Mouse (Mus musculus): ENCODE results near the gene Emilin1. TPM values are rescaled to one million over a fixed set of nuclear protein-coding genes. Genes with fewer than 3 reads are reported as not detected.

The Emilin1 gene
- polyA plus RNA-seq, 1 experiment: 3.6 TPM

DNA sequence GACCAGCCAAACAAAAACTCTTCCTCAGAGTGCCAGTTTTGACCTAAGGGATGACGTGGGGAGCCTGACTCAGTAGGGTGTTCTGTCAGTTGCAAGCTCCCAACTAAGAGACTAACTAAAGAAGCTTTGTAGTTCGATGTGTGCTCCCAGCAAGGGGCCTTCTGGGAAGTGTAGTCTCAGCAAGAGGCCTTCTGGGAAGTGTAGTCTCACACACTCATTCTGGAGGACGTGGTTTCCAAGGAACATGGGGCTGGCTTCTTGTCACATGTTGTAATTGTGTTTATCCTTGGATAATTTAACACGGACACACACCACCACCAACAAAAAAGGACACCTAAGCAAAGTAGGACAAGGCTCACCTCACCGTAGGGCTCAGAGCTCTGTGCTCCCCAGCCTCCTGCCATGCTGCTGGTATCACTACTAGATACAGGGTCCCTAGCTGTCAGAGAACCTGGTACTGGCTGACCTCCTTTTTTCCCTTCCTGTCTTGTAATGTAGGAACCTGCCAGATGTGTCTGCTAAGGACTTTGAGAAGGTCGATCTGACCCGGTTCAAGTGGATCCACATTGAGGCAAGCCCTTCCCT is 14.8 kb downstream of the Emilin1 start:
- Histone ChIP-seq H3K27ac (replicated peaks; ENCODE audit: low read depth, low read length) (no peak overlapping the region), H3K4me1 (ENCODE audit: control insufficient read depth, insufficient read depth, insufficient read length, low read length) (no peaks in the 10 kb centered on the region), H3K4me3 (ENCODE audit: insufficient read depth, low read depth, low read length) (no peak overlapping the region)

DNA sequence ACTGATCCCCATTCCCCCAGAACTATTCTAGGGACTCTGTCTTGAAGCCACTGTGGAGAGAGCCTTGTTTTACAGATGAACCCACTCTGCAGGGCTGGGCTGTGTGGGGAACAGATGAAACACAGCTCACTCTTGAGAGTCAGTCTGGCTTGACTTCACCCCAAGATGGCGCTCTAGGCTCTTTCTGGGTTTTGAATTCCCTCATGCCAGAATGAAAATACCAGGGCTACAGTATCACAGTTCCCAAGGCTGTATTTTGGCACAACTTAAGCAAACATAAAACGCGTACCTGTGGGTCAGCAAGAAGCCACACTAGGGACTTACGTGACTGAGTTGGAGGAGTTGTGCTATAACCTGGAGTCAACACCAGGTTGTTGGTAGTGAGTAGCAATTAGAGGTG is 16.9 kb downstream of the Emilin1 start:
- H3K4me3 ChIP-seq (ENCODE audit: insufficient read depth, low read depth, low read length): no peak overlapping the region
- H3K4me1 ChIP-seq (ENCODE audit: control insufficient read depth, insufficient read depth, insufficient read length, low read length): no peaks in the 10 kb centered on the region
- H3K27ac ChIP-seq (replicated peaks; ENCODE audit: low read depth, low read length): no peak overlapping the region

DNA sequence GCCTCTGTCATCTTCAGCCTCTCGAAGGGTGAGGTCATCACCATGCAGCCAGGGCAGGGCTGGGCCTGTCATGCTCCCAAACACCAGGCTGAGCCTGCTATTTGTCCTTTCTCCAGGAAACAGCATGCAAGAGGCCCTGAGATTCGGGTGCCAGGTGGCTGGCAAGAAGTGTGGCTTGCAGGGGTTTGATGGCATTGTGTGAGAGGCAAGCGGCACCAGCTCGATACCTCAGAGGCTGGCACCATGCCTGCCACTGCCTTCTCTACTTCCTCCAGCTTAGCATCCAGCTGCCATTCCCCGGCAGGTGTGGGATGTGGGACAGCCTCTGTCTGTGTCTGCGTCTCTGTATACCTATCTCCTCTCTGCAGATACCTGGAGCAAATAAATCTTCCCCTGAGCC is 17.6 kb downstream of the Emilin1 start:
- H3K4me3 ChIP-seq (ENCODE audit: insufficient read depth, low read depth, low read length): no peak overlapping the region
- no peaks in the 10 kb centered on the region for H3K4me1 ChIP-seq (ENCODE audit: control insufficient read depth, insufficient read depth, insufficient read length, low read length)
- no peak overlapping the region for H3K27ac ChIP-seq (replicated peaks; ENCODE audit: low read depth, low read length)

DNA sequence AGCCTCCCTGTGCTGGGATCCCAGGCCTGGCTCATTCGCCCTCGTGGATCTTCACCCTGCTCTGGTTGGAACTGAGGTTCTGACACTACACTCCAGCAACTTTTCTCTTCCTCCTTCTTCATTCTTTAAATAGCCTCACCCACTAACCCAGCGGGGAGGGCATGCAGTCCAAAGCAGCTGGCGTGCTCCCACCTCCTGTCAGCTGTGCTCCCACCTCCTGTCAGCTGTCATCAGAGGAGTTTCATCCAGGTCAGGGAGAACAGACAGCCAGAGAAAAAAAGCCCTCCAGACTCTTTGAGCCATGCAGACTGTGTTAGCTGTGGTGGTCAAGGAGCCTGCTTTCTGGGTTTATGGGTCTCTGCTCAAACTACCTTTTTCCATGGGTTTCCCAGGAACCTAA is 18.2 kb downstream of the Emilin1 start:
- Histone ChIP-seq H3K4me1 (ENCODE audit: control insufficient read depth, insufficient read depth, insufficient read length, low read length) (no peaks in the 10 kb centered on the region), H3K27ac (replicated peaks; ENCODE audit: low read depth, low read length) (no peak overlapping the region), H3K4me3 (ENCODE audit: insufficient read depth, low read depth, low read length) (no peak overlapping the region)

DNA sequence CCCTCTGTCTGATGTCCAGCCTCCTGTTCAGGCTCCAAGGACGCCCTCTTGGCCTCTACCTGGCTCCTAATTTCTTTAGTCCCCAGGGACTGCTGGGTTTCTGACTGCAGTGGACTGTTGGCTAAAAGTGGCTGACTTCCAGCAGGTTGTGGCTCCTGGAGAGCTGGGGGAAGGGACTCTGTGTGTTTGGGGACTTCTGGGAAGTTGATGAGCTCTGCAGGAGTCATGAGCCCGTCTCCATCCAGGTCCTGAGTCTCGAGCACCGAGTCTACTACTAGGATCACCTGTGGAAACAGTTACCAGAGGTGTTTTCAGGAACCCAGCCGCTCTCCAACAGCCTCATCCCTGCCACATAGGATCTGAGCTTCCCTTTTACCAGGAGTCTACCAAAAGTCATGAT is 20.5 kb downstream of the Emilin1 start:
- Histone ChIP-seq H3K4me1 (ENCODE audit: control insufficient read depth, insufficient read depth, insufficient read length, low read length) (no peaks in the 10 kb centered on the region), H3K4me3 (ENCODE audit: insufficient read depth, low read depth, low read length) (no peak overlapping the region), H3K27ac (replicated peaks; ENCODE audit: low read depth, low read length) (no peak overlapping the region)

DNA sequence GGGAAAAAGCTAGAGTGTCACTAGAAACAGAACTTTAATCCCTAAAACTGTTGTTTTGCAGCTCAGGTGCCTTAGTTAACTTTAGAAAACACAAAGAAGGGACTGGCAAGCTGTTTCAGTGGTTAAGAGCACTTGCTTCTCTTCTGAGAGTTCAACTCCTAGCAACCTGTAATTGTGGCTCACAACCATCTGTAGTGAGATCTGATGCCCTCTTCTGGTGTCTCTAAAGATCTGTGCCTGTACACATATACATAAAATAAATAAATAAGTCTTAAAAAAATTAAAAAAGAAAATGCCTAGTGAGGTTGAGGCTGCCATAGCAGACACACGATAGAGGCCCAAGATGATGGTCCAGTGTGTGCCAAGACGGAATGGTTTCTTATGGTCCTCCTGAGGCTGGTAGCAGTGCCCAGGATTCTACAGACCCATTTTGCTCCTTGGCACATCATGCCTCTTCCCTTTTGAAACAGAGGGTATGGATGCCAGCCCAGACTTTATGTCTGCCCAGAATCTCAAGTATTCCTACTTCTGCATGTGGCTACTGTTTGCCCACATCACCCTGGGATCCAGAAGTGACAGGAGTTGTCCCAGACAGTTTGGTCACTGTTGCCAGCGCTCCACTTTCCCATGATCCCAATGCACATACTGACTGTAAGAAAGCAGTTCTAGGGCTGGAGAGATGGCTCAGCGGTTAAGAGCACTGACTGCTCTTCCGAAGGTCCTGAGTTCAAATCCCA is 21.7 kb downstream of the Emilin1 start:
- H3K4me1 ChIP-seq (ENCODE audit: control insufficient read depth, insufficient read depth, insufficient read length, low read length): no peaks in the 10 kb centered on the region
- H3K27ac ChIP-seq (replicated peaks; ENCODE audit: low read depth, low read length): no peak overlapping the region
- H3K4me3 ChIP-seq (ENCODE audit: insufficient read depth, low read depth, low read length): no peak overlapping the region

DNA sequence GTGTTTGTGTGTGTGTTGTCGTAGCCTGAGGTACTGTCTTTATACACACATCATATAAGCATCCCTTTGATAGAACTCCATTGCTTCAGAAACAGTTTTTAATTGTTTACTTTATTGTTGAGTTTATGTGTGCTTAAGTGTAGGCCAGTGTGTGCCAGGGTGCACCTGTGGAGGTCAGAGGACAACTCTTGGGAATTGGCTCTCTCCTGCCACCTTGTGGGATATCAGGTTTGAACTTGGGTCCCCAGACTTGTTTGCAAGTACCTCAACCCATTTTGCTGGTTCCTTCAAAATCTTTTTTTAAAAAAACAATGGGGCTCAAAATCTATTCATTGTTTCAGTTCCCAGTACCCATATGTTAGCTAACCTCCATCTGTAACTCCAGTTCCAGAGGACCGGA is 29.8 kb downstream of the Emilin1 start:
- H3K4me1 ChIP-seq (ENCODE audit: control insufficient read depth, insufficient read depth, insufficient read length, low read length): 0 out of 2 replicates have a peak, but pooled peaks cover 4% of the 10 kb centered on the region
- no peak overlapping the region for H3K4me3 ChIP-seq (ENCODE audit: insufficient read depth, low read depth, low read length)
- no peak overlapping the region for H3K27ac ChIP-seq (replicated peaks; ENCODE audit: low read depth, low read length)

DNA sequence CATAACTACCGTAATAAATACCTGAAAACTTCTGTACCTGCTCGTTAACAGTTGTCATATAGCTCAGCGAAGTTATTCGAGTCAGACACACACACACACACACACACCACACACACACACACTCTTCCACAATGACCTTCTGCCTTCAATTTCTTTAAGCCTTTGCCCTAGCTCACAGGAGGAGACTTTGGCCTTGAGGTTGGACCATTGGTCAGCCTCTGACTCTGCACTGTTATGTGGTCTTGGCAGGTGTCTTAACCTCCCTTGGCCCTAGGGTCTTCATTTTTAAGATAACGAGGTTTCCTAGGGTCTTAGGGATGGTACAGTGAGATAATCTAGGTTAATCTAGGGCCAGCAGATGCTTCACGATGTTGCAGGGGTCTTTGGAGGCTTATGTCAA is 31.1 kb downstream of the Emilin1 start:
- Histone ChIP-seq H3K4me1 (ENCODE audit: control insufficient read depth, insufficient read depth, insufficient read length, low read length) (0 out of 2 replicates have a peak, but pooled peaks cover 10% of the 10 kb centered on the region), H3K27ac (replicated peaks; ENCODE audit: low read depth, low read length) (no peak overlapping the region), H3K4me3 (ENCODE audit: insufficient read depth, low read depth, low read length) (no peak overlapping the region)

DNA sequence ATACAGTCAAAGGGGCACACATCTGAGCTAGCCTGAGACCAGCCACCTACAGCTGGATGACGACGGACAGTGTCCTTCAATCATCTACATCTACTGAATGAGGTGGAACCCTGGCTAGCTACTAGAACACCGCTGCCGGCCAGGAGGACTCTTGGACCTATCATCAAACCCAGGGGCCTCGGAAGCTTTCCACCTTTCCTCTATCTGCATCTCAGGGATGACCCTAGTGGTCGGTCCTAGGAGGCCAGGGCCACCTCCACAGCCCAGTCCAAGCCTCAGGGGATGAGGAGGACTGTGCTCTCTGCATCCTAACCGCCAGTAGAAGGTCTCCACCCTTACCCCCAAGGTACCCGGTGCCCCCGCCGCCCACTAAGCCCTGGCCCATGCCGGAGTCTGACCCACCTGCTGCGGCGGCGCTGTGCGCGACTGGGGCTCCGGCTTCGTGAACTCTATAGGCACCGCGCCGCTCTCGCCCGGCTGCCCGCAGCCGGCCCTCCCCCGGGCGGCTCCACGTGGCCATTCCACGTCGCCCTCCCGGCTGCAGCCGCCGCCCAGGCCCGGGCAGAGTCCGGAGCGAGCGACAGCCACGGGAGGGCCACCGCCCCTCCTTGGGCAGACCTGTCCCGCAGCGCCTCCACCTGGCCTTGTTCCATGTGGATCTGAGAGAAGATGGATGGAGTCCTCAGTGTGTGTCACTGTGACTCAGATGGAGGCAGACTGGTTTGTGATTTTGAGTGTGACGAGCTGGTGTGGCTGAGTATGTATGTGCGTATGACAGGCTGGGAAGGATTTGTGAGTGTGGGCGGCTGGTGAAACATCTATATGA is 32.0 kb downstream of the Emilin1 start, which contains the start of gene Cgref1:
TSS of gene Cgref1 (minus strand) at position 636 of the 826 bp plus-strand sequence.
- Histone ChIP-seq H3K27ac (replicated peaks; ENCODE audit: low read depth, low read length) (no peak within 1 kb of the TSS), H3K4me1 (ENCODE audit: control insufficient read depth, insufficient read depth, insufficient read length, low read length) (0 out of 2 replicates have a peak, but pooled peaks cover 10% of the 10 kb centered on the region), H3K4me3 (ENCODE audit: insufficient read depth, low read depth, low read length) (peak within 1 kb of the TSS; percentile 46)

DNA sequence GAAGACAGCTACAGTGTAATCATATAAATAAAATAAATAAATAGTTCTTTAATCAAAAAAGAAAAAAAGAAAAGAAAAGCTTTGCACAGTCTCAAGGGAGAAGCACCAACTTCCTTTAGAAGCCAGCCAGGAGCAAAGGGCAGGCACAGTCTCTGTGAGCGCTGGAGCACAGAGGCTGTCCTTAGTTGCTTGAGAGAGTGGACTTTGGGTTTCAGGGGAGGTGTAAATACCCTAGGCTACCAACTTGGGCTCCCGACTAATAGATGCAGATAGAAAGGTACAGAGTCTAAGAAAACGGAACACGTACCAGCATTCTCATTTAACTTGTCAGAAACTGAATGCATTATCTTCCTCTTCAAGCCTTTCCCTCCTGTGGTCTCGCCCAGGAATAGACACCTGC is 35.4 kb downstream of the Emilin1 start:
- Histone ChIP-seq H3K27ac (replicated peaks; ENCODE audit: low read depth, low read length) (peak overlapping the region; percentile 72), H3K4me3 (ENCODE audit: insufficient read depth, low read depth, low read length) (no peak overlapping the region), H3K4me1 (ENCODE audit: control insufficient read depth, insufficient read depth, insufficient read length, low read length) (peaks cover 20% of the 10 kb centered on the region)

DNA sequence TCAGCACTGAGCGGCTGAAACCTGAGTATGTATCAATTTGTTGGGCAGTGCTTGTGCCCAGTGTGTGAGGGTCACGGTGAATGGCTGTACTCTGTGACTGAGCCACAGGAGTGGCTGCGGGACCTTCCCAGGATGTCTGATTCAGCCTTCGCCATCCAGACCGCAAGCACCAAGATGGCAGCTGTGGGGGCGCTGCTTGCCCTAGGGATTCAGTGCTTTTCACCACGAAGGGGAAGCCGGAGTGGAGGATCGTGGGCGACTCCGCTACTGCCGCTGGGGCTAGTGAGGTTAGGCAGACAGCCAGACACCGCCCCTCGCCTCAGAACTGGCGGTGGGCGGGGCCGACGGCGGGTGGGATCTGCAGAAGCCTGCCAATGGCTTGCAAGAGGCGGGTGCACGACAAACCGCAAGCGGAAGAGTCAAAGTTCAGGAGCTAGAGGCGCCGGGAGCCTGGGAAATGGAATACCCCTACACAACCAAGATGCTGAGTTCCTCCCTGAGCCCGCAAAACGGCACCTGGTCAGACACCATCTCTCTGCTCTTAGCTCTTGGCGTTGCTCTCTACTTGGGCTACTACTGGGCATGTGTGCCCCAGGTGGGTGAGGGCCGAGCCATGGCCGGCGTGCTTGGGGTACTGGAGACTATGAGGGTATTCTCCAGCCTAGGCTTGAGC is 36.6 kb downstream of the Emilin1 start:
- Histone ChIP-seq H3K4me3 (ENCODE audit: insufficient read depth, low read depth, low read length) (peak overlapping the region; percentile 84), H3K4me1 (ENCODE audit: control insufficient read depth, insufficient read depth, insufficient read length, low read length) (peaks cover 20% of the 10 kb centered on the region), H3K27ac (replicated peaks; ENCODE audit: low read depth, low read length) (peak overlapping the region; percentile 72)

DNA sequence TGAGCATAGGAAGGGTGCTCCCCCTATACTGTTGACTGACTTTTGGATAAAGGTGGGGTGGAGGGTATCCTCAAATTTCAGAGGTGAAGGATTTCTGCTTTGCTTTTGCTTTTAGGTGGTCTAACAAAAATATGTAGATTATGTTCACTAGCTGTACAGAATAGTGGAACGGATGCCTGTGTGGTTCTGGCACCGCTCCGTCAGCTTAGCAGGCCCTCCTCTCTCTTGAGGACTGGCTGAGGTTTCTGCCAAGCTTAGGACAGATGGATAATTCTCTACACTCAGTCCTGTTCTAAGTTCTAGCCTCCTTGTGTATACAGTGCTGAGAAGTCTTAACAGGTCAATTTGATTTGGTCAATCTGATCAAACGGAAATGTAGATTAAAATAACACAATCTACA is 37.2 kb downstream of the Emilin1 start:
- Histone ChIP-seq H3K4me3 (ENCODE audit: insufficient read depth, low read depth, low read length) (peak overlapping the region; percentile 84), H3K27ac (replicated peaks; ENCODE audit: low read depth, low read length) (0 out of 2 replicates have a peak overlapping the region, but pooled peaks have one; percentile 29), H3K4me1 (ENCODE audit: control insufficient read depth, insufficient read depth, insufficient read length, low read length) (peaks cover 18% of the 10 kb centered on the region)

DNA sequence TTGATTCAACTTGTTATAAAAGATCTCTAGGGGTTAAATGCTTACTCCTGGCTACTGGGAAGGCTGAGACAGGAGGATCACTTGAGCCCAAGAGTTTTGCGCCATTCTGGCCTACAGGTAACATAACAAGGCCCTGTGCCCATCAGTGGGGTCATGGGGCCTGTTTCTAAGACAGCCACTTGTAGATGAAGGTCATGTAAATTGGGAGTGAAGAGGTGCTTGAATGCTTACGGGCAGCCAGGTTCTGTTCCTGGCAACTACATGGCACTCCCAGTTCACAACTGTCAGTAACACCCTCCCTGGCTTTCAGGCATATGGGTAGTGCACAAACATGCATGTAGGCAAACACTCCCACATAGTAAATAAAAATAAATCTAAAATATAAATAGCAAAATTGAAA is 37.7 kb downstream of the Emilin1 start:
- Histone ChIP-seq H3K4me1 (ENCODE audit: control insufficient read depth, insufficient read depth, insufficient read length, low read length) (peaks cover 16% of the 10 kb centered on the region), H3K27ac (replicated peaks; ENCODE audit: low read depth, low read length) (0 out of 2 replicates have a peak overlapping the region, but pooled peaks have one; percentile 11), H3K4me3 (ENCODE audit: insufficient read depth, low read depth, low read length) (no peak overlapping the region)

DNA sequence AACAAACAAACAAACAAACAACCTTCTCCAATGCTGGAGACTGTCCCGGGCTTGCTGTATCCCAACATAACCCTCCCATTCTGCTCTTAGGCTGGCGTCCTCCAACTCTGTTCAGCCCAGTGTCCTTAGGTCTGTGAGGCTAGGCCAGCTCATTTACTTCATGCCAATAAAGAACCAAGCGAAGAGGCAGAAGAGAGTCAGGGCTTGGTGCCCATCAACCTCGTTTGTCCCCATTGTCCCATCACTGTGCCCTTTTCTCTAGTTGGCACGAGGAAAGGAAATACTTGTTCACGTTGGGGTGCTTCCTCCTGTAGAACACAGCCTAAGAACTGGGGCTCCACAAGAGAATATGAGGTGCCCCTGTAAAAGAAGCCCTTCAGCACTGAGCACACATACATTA is 38.5 kb downstream of the Emilin1 start:
- peaks cover 16% of the 10 kb centered on the region for H3K4me1 ChIP-seq (ENCODE audit: control insufficient read depth, insufficient read depth, insufficient read length, low read length)
- H3K27ac ChIP-seq (replicated peaks; ENCODE audit: low read depth, low read length): no peak overlapping the region; the same call in 1 of the 2 replicates
- H3K4me3 ChIP-seq (ENCODE audit: insufficient read depth, low read depth, low read length): no peak overlapping the region

DNA sequence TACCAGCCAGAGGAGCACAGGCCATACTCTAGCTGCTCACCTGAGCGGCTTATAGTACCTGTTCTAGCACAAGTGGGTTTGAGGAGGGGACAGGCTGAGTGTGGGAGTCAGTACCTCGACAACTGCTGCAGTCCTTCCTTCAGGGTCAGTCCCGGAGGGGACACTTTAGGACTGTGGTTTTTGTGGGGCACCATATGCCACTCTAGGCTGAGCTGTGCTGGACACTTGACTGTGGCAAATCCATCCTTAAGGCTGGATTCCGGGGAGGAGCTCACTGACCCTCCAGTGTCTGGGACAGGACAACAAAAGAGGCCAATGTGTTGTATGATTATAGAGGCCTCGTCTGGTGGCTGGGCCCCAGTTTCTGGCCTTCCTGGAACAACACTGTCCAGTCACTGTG is 39.3 kb downstream of the Emilin1 start:
- Histone ChIP-seq H3K27ac (replicated peaks; ENCODE audit: low read depth, low read length) (no peak overlapping the region), H3K4me1 (ENCODE audit: control insufficient read depth, insufficient read depth, insufficient read length, low read length) (peaks cover 16% of the 10 kb centered on the region)

More for the DNA sequence above, 39.3 kb downstream of the Emilin1 start:
- H3K4me3 ChIP-seq (ENCODE audit: insufficient read depth, low read depth, low read length): no peak overlapping the region

All from brown adipose tissue, adult 24 weeks (tissue).